Mouse (Mus musculus) ES-E14 (cell line): ENCODE data around the gene Calhm6. TPM values are rescaled to one million over a fixed set of nuclear protein-coding genes. Genes with fewer than 3 reads are reported as not detected.

Experiments used
- DNase-seq: peaks from one replicate; pipeline ENCODE4 v3.0.0-alpha.2; 2013; ENCODE audit warnings: low read depth, low spot score
- H3K27ac ChIP-seq: 2 replicates; pipeline ENCODE4 v1.5.1; 2012; ENCODE audit warnings: low read depth, mild to moderate bottlenecking, low read length, moderate library complexity, mixed read lengths; ENCODE audit not compliant: poor library complexity, insufficient read depth, severe bottlenecking
- H3K36me3 ChIP-seq: 2 replicates; pipeline ENCODE4 v1.6.1; 2012; ENCODE audit warnings: mild to moderate bottlenecking, low read length, moderate library complexity, mixed read lengths; ENCODE audit not compliant: control insufficient read depth, poor library complexity, insufficient read depth, severe bottlenecking
- H3K4me1 ChIP-seq, 2 experiments: fragments of 150-350 bp in 1 of 2; sonication (generic) in 1 of 2; 2 replicates each; pipeline ENCODE4 v1.6.1; 2012; ENCODE audit warnings: low read length in 2 of 2, mild to moderate bottlenecking in 1 of 2, mixed read lengths in 1 of 2; ENCODE audit not compliant: control insufficient read depth in 2 of 2, insufficient read depth in 2 of 2, poor library complexity in 1 of 2
- H3K4me3 ChIP-seq, 2 experiments: fragments of 150-350 bp in 1 of 2; sonication (generic) in 1 of 2; 2 replicates each; pipeline ENCODE4 v1.5.1; 2012; ENCODE audit warnings: low read length in 2 of 2, low read depth in 1 of 2, mild to moderate bottlenecking in 1 of 2, mixed read lengths in 1 of 2; ENCODE audit not compliant: insufficient read depth in 1 of 2, poor library complexity in 1 of 2, severe bottlenecking in 1 of 2
- H3K9ac ChIP-seq: 2 replicates; pipeline ENCODE4 v1.6.1; 2012; ENCODE audit warnings: low read depth, mild to moderate bottlenecking, low read length, mixed read lengths; ENCODE audit not compliant: poor library complexity, insufficient read depth, severe bottlenecking
- H3K9me3 ChIP-seq: fragments of 150-350 bp; sonication (generic); 2 replicates; pipeline ENCODE4 v1.6.1; 2012; ENCODE audit warnings: low read depth, mild to moderate bottlenecking, low read length; ENCODE audit not compliant: control insufficient read depth, insufficient read depth
- CHD2 ChIP-seq: IDR thresholded peaks from 2 replicates; pipeline ENCODE4 v1.6.1; 2014; ENCODE audit warnings: mild to moderate bottlenecking, low read depth, low read length, inconsistent platforms
- HCFC1 ChIP-seq: IDR thresholded peaks from 2 replicates; pipeline ENCODE4 v1.6.1; 2012; ENCODE audit warnings: low read length, inconsistent platforms, borderline replicate concordance; ENCODE audit not compliant: insufficient read depth
- MAFK ChIP-seq: IDR thresholded peaks from 2 replicates; pipeline ENCODE4 v1.6.1; 2014; ENCODE audit warnings: mild to moderate bottlenecking, low read depth, low read length, inconsistent platforms; ENCODE audit not compliant: insufficient read depth
- ZC3H11A ChIP-seq: IDR thresholded peaks from 2 replicates; pipeline ENCODE4 v1.6.1; 2012; ENCODE audit warnings: low read depth, mild to moderate bottlenecking, inconsistent platforms, low read length, borderline replicate concordance
- ZNF384 ChIP-seq: IDR thresholded peaks from 2 replicates; pipeline ENCODE4 v1.6.1; 2012; ENCODE audit warnings: low read depth, low read length, inconsistent platforms
- in situ Hi-C, 2 experiments: fragments of 600-800 bp; cut with MboI; formaldehyde crosslinking; loops; one replicate each; pipeline ENCODE4 v1.15.1; 2025; ENCODE audit warnings: low sequenced_read_pairs in 2 of 2, inconsistent platforms in 1 of 2; ENCODE audit not compliant: unreplicated experiment in 2 of 2
- total RNA-seq: library from RNA; depleted of rRNA; stranded (reverse); fragments of 300-350 nt; gene quantifications from 2 replicates; pipeline ENCODE4 v1.2.3, GENCODE M21; 2012

The Calhm6 gene
- total RNA-seq, 1 experiment: 2.1 TPM

DNA sequence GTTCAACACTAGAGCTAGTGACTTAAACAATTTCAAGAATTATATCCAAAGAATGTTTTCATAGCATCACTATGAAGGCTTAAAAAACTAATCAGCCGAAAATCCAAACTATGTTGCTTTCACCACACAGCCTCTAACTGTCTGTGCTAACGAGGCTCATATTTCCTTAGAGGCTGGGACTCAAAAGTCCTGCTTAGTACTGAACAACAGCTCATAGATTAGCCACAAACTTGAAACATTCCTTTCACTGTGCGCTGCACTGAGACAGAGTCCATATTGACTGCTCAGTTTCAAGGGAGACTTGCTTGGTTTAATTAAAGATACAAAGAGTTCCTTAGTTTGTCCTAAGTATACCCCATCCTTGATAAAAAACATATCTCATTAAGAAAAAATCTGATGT is 22.0 kb upstream of the Calhm6 start:
- Histone ChIP-seq H3K9me3 (no peaks in the 10 kb centered on the region), H3K9ac (no peak overlapping the region), H3K4me3 (no peak overlapping the region), H3K27ac (no peak overlapping the region), H3K4me1 (no peaks in the 10 kb centered on the region), H3K36me3 (peaks cover 15% of the 10 kb centered on the region)
- TF ChIP-seq CHD2 (no peak), ZC3H11A (no peak), ZNF384 (no peak), HCFC1 (no peak), MAFK (no peak)
- DNase-seq: no peak
- in situ Hi-C loops: no loop called here

DNA sequence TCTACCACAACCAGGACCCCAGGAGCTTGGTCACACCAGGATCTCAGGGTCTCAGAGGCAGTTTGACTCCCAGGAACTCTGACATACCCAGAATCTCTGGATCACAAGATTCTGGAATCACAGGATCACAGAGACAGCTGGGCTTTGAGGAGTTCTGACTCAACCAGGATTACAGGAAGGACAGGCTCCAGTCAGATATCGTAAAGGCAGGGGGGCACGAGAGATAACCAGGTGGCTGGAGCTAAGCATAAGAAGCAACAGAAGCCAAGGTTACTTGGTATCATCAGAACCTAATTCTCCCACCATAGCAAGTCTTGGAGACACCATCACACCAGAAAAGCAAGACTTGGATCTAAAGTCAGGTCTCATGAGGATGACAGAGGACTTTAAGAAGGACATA is 13.9 kb upstream of the Calhm6 start:
- H3K36me3 ChIP-seq: no peaks in the 10 kb centered on the region
- H3K4me1 ChIP-seq: peaks cover 2 to 4% of the 10 kb centered on the region in 2 experiments; a peak in 3 of 4 replicates
- TF ChIP-seq MAFK (no peak), ZC3H11A (no peak), HCFC1 (no peak), ZNF384 (no peak), CHD2 (no peak)
- H3K9me3 ChIP-seq: no peaks in the 10 kb centered on the region
- H3K4me3 ChIP-seq: no peak overlapping the region
- H3K27ac ChIP-seq: no peak overlapping the region
- DNase-seq: no peak
- H3K9ac ChIP-seq: no peak overlapping the region
- in situ Hi-C loops: no loop called here

DNA sequence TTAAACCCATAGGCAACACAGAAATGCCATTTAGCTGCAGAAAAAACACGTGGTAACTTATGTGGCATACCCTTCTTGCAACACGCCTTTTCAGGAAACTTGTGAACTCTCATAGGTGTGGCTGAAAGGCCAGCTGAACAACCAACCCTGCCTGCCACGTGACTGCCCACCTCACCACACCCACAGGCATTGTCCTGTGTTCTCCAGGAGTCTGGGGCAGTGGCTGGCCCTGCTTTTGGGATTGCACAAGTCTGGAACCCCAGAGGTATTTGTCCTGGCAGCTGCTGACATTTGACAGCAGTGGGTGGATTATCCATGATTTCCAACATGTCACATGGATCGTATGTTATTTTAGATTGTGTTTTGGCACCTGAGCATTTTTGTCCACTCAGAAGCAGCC is 12.0 kb upstream of the Calhm6 start:
- in situ Hi-C loops: no loop called here

DNA sequence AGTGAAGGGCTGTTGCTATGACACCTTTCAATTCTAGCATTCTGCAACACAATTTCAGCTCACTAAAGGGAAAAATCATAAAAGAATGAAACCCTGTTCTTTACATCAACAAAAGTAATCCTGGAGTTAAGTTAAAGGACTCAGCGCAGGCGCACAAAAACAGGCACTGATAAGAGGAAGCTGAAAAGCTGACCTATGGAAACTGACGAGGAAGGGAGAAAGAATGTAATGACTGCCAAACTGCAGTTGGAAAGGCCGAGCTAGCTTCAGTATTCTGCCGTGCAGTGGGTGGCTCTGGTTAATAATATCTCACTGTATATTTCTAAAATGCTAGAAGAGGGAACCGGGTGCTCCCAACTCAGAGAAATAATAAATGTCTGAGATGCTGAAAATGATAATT is 10.2 kb upstream of the Calhm6 start:
- DNase-seq: no peak
- H3K4me1 ChIP-seq: peaks cover 2 to 4% of the 10 kb centered on the region in 2 experiments; a peak in 3 of 4 replicates
- TF ChIP-seq CHD2 (no peak), HCFC1 (no peak), ZC3H11A (no peak), ZNF384 (no peak), MAFK (no peak)
- H3K36me3 ChIP-seq: no peaks in the 10 kb centered on the region
- in situ Hi-C loops: no loop called here
- no peak overlapping the region for H3K4me3 ChIP-seq
- no peak overlapping the region for H3K9ac ChIP-seq
- no peaks in the 10 kb centered on the region for H3K9me3 ChIP-seq
- H3K27ac ChIP-seq: no peak overlapping the region

More for the DNA sequence above, 12.0 kb upstream of the Calhm6 start:
- DNase-seq: no peak
- Histone ChIP-seq H3K27ac (no peak overlapping the region), H3K9ac (no peak overlapping the region), H3K36me3 (no peaks in the 10 kb centered on the region), H3K4me1 (peaks cover 2 to 4% of the 10 kb centered on the region in 2 experiments; a peak in 3 of 4 replicates), H3K4me3 (no peak overlapping the region), H3K9me3 (no peaks in the 10 kb centered on the region)
- TF ChIP-seq CHD2 (no peak), MAFK (no peak), HCFC1 (no peak), ZNF384 (no peak), ZC3H11A (no peak)

DNA sequence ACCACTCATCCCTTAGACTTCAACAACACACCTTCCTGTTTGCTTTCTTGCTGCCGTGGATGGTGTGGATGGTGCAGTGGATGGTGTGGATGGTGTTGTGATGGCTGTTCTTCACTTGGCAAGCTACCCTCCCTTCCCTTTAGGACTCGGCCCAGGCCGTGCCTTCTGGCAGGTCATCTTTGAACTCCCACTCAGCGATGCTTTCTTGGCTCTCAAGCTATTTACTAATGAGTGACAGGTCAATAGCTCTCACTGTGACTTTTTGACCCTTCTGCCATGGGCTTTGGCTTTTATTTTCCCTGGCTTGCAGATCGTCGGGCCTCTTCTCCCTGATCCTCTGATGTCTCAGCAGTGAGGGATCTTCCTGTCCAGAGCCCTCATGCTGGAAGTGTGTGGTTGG is 8.6 kb upstream of the Calhm6 start:
- Histone ChIP-seq H3K4me1 (peaks cover 2 to 4% of the 10 kb centered on the region in 2 experiments; a peak in 3 of 4 replicates), H3K9me3 (no peaks in the 10 kb centered on the region), H3K36me3 (no peaks in the 10 kb centered on the region), H3K4me3 (no peak overlapping the region), H3K27ac (no peak overlapping the region), H3K9ac (no peak overlapping the region)
- DNase-seq: no peak
- TF ChIP-seq ZNF384 (no peak), ZC3H11A (no peak), HCFC1 (no peak), CHD2 (no peak), MAFK (no peak)
- in situ Hi-C loops: no loop called here
